ENCODE assay signal across 9 mouse cellular contexts in genomic region chr13:112330919-112331681, GRCm38 (mm10). TPM values are rescaled to one million over a fixed set of nuclear protein-coding genes. Genes with fewer than 3 reads are reported as not detected.
A peak's percentile ranks its signal among the peaks of the same experiment; 100 is the strongest.
DNase-seq lines count a peak whose midpoint lies in the region; ATAC-seq lines count a peak whose summit lies in the region.
"Had no signal": no experiment of that assay in that cellular context is flagged by ENCODE, and none has a peak within 500 bp of the region (broad histone marks: within the 10 kb centered on the region; RNA-seq: fewer than 3 reads in every experiment).

No protein-coding gene starts in this region.

- WGBS in embryonic facial prominence, embryonic 13.5 days: 31% methylated on average over 8 of the region's 8 CpGs
- 33% methylated on average over 8 of the region's 8 CpGs for WGBS in hindbrain, embryonic 13.5 days
- 40% methylated on average over 8 of the region's 8 CpGs for WGBS in midbrain, embryonic 11.5 days

- peak overlapping the region; percentile 32; the same call in 1 of the 2 replicates for H3K9ac ChIP-seq in embryonic facial prominence, embryonic 13.5 days
- H3K9ac ChIP-seq in hindbrain, embryonic 13.5 days: peak overlapping the region; percentile 46; the same call in 1 of the 2 replicates
- H3K9ac ChIP-seq in midbrain, embryonic 11.5 days (ENCODE audit: low read length): no peak overlapping the region

- no peaks in the 10 kb centered on the region for H3K36me3 ChIP-seq in embryonic facial prominence, embryonic 13.5 days
- no peaks in the 10 kb centered on the region for H3K36me3 ChIP-seq in hindbrain, embryonic 13.5 days
- no peaks in the 10 kb centered on the region for H3K36me3 ChIP-seq in midbrain, embryonic 11.5 days (ENCODE audit: control insufficient read depth, insufficient read depth, low read length)

- peak; percentile 31 to 40 for DNase-seq in layer of hippocampus, postnatal 10 days (ENCODE audit: low spot score in 2 of 2)
- no peak for DNase-seq in layer of hippocampus, adult 9-10 months (ENCODE audit: low spot score)
- peak; percentile 92 for DNase-seq in midbrain, embryonic 11.5 days (ENCODE audit: low spot score, missing footprints)
- DNase-seq in urinary bladder, adult 18-20 months (ENCODE audit: low spot score in 2 of 2): no peak
- no peak for DNase-seq in natural killer cell, adult 2 months (ENCODE audit: low spot score in 2 of 2)
- no peak for DNase-seq in lung, postnatal 10 days

- peak; percentile 64 for ATAC-seq in embryonic facial prominence, embryonic 13.5 days (ENCODE audit: insufficient number of reproducible peaks, insufficient read depth, low FRiP score, low TSS enrichment, low read depth)
- peak; percentile 93 for ATAC-seq in hindbrain, embryonic 13.5 days (ENCODE audit: low FRiP score)
- ATAC-seq in midbrain, embryonic 11.5 days (ENCODE audit: low FRiP score): peak; percentile 88

- H3K27me3 ChIP-seq in embryonic facial prominence, embryonic 13.5 days: no peaks in the 10 kb centered on the region
- H3K27me3 ChIP-seq in hindbrain, embryonic 13.5 days: no peaks in the 10 kb centered on the region
- H3K27me3 ChIP-seq in midbrain, embryonic 11.5 days (ENCODE audit: control insufficient read depth, insufficient read depth, low read length): no peaks in the 10 kb centered on the region

- H3K9me3 ChIP-seq in embryonic facial prominence, embryonic 13.5 days: no peaks in the 10 kb centered on the region
- H3K9me3 ChIP-seq in hindbrain, embryonic 13.5 days: no peaks in the 10 kb centered on the region
- H3K9me3 ChIP-seq in midbrain, embryonic 11.5 days (ENCODE audit: control insufficient read depth, low read length): no peaks in the 10 kb centered on the region

- peaks cover 31% of the 10 kb centered on the region for H3K4me1 ChIP-seq in embryonic facial prominence, embryonic 13.5 days
- H3K4me1 ChIP-seq in hindbrain, embryonic 13.5 days (replicated peaks): peaks cover 28% of the 10 kb centered on the region
- peaks cover 12% of the 10 kb centered on the region for H3K4me1 ChIP-seq in midbrain, embryonic 11.5 days (ENCODE audit: control insufficient read depth, insufficient read depth, low read length)

- H3K4me3 ChIP-seq in embryonic facial prominence, embryonic 13.5 days: no peak overlapping the region
- H3K4me3 ChIP-seq in hindbrain, embryonic 13.5 days: 0 out of 2 replicates have a peak overlapping the region, but pooled peaks have one; percentile 0
- H3K4me3 ChIP-seq in midbrain, embryonic 11.5 days (ENCODE audit: low read depth, low read length): no peak overlapping the region

- peak overlapping the region; percentile 85 for H3K27ac ChIP-seq in embryonic facial prominence, embryonic 13.5 days
- H3K27ac ChIP-seq in hindbrain, embryonic 13.5 days: peak overlapping the region; percentile 83
- H3K27ac ChIP-seq in midbrain, embryonic 11.5 days (ENCODE audit: low read depth, low read length): peak overlapping the region; percentile 28

- peak overlapping the region; percentile 31 for H3K4me2 ChIP-seq in embryonic facial prominence, embryonic 13.5 days
- peak overlapping the region; percentile 29 for H3K4me2 ChIP-seq in hindbrain, embryonic 13.5 days
- no peak overlapping the region for H3K4me2 ChIP-seq in midbrain, embryonic 11.5 days

RNA-seq across cellular contexts. Expression of gene Ankrd55, which starts 42.8 kb away (rescaled TPM):
- total RNA-seq in layer of hippocampus, postnatal 10 days (2021): 1 to 10 TPM; 8.6 to 9.1 TPM
- polyA plus RNA-seq in embryonic facial prominence, embryonic 13.5 days (2015; fragmentation: Nextera tagmentation; extraction: Ambion mirVana): 1.1 and 1.2 TPM in 2 replicates
- 4.8 and 5.1 TPM in 2 replicates for polyA plus RNA-seq in hindbrain, embryonic 13.5 days (2015; fragmentation: Nextera tagmentation; extraction: Ambion mirVana)
- polyA plus RNA-seq in midbrain, embryonic 11.5 days (2014; fragmentation: Nextera tagmentation; extraction: Ambion mirVana): 1.9 and 2.3 TPM in 2 replicates
- total RNA-seq: hematopoietic stem cell, adult 5-6 weeks had no signal

Comparison
In these comparisons a context has a peak if more than half of its experiments do, and no peak if none do; other contexts are left out.
1. DNase-seq: peak in layer of hippocampus, postnatal 10 days (2 of 2) and midbrain, embryonic 11.5 days (single experiment); none in layer of hippocampus, adult 9-10 months (single experiment), urinary bladder, adult 18-20 months (0 of 2), natural killer cell, adult 2 months (0 of 2) and lung, postnatal 10 days (single experiment).
2. H3K27ac ChIP-seq: peak in every context shown above with its lines; median percentile 85 in embryonic facial prominence, embryonic 13.5 days; 83 in hindbrain, embryonic 13.5 days; 28 in midbrain, embryonic 11.5 days.
3. Peak in every context shown above with its lines, with median percentiles within 50 percentile points of each other: ATAC-seq.